Mouse (Mus musculus) kidney, adult 2 months (tissue): ENCODE measurements around the gene Fam214a.

Experiments used
- CTCF ChIP-seq: fragments of 200-500 bp; conservative IDR thresholded peaks from 2 replicates; pipeline ENCODE4 v1.5.1; 2011; ENCODE audit warnings: low read depth, mild to moderate bottlenecking, control low read depth, low read length, moderate library complexity, mixed read lengths; ENCODE audit not compliant: insufficient read depth, insufficient read length
- POLR2A ChIP-seq: fragments of 200-500 bp; IDR thresholded peaks from one replicate; pipeline ENCODE4 v1.6.1; 2011; ENCODE audit warnings: low read depth, low read length, control low read depth

GRCm38 (mm10) chr9:75035944-75036343 lies 83.3 kb downstream of the Fam214a start:
- TF ChIP-seq CTCF, result no peak
- TF ChIP-seq POLR2A, result no peak
